Mouse (Mus musculus) heart, postnatal 0 days (tissue): ENCODE measurements around the gene Olfr374.
"Not testable (repeated sequence)": the region's sequence is repeated elsewhere in the genome, so short reads cannot be mapped to it uniquely, and the experiment has no call there.

Source experiments
- CTCF ChIP-seq: IDR thresholded peaks from 2 replicates; pipeline ENCODE4 v1.5.1; 2016; ENCODE audit warnings: antibody characterized with exemption, control low read depth, low read depth
- EP300 ChIP-seq: IDR thresholded peaks from 2 replicates; pipeline ENCODE4 v1.6.1; 2016; ENCODE audit warnings: antibody characterized with exemption, low read depth

GRCm38 (mm10) chr8:72087611-72088010 is 19.2 kb upstream of the Olfr374 start:
- not testable (repeated sequence) for TF ChIP-seq CTCF, EP300
